Mouse (Mus musculus): Measurements from ENCODE around the gene Doc2a. TPM values are rescaled to one million over a fixed set of nuclear protein-coding genes. Genes with fewer than 3 reads are reported as not detected.

The Doc2a gene
- total RNA-seq (2012; rRNA removed), result 5.5 and 7.7 TPM in 2 replicates

GRCm38 (mm10) chr7:126847116-126847420, at the start of gene Doc2a:
Gene Doc2a (plus strand): TSS chr7:126847416.
- Histone ChIP-seq H3K9ac (ENCODE audit: insufficient read depth, low read depth, low read length, poor library complexity, severe bottlenecking) (peak within 1 kb of the TSS; percentile 52), H3K27ac (ENCODE audit: insufficient read depth, low read depth, low read length, poor library complexity, severe bottlenecking) (no peak within 1 kb of the TSS), H3K4me1 (ENCODE audit: control insufficient read depth in 2 of 2, insufficient read depth in 2 of 2, low read length in 2 of 2, poor library complexity in 1 of 2) (peaks cover 0 to 14% of the 10 kb centered on the region in 2 experiments; a peak in 2 of 4 replicates), H3K4me3 (ENCODE audit: insufficient read depth in 1 of 2, low read depth in 1 of 2, low read length in 2 of 2, poor library complexity in 1 of 2, severe bottlenecking in 1 of 2) (peak within 1 kb of the TSS; percentile 63 to 80), H3K9me3 (ENCODE audit: control insufficient read depth, insufficient read depth, low read depth, low read length) (no peaks in the 10 kb centered on the region), H3K36me3 (ENCODE audit: control insufficient read depth, insufficient read depth, low read length, poor library complexity, severe bottlenecking) (peaks cover 9% of the 10 kb centered on the region)
- in situ Hi-C loops (cut with MboI; ENCODE audit: low sequenced_read_pairs in 2 of 2, unreplicated experiment in 2 of 2), result no loop called here
- TF ChIP-seq CHD2 (IDR thresholded peaks at IDR 0.05; ENCODE audit: low read depth, low read length) (no peak), ZC3H11A (IDR thresholded peaks at IDR 0.05; ENCODE audit: borderline replicate concordance, low read depth, low read length) (no peak), ZNF384 (IDR thresholded peaks at IDR 0.05; ENCODE audit: low read depth, low read length) (no peak), MAFK (IDR thresholded peaks at IDR 0.05; ENCODE audit: insufficient read depth, low read depth, low read length) (no peak)
- no peak for DNase-seq (ENCODE audit: low read depth, low spot score)

- DNase-seq (ENCODE audit: low read depth, low spot score), result no peak
- in situ Hi-C loops (cut with MboI; ENCODE audit: low sequenced_read_pairs in 2 of 2, unreplicated experiment in 2 of 2), result no loop called here
- H3K9me3 ChIP-seq (ENCODE audit: control insufficient read depth, insufficient read depth, low read depth, low read length), result no peaks in the 10 kb centered on the region
- peak overlapping the region; percentile 91 to 96 for H3K4me3 ChIP-seq (ENCODE audit: insufficient read depth in 1 of 2, low read depth in 1 of 2, low read length in 2 of 2, poor library complexity in 1 of 2, severe bottlenecking in 1 of 2)
- peak; percentile 67 for TF ChIP-seq MAFK (IDR thresholded peaks at IDR 0.05; ENCODE audit: insufficient read depth, low read depth, low read length)
- no peak for TF ChIP-seq ZC3H11A (IDR thresholded peaks at IDR 0.05; ENCODE audit: borderline replicate concordance, low read depth, low read length)
- TF ChIP-seq HCFC1 (IDR thresholded peaks at IDR 0.05; ENCODE audit: borderline replicate concordance, insufficient read depth, low read length), result peak; percentile 19; the same call in 1 of the 2 replicates
- peak overlapping the region; percentile 89 for H3K9ac ChIP-seq (ENCODE audit: insufficient read depth, low read depth, low read length, poor library complexity, severe bottlenecking)
- peak overlapping the region; percentile 70 for H3K27ac ChIP-seq (ENCODE audit: insufficient read depth, low read depth, low read length, poor library complexity, severe bottlenecking)
- H3K36me3 ChIP-seq (ENCODE audit: control insufficient read depth, insufficient read depth, low read length, poor library complexity, severe bottlenecking), result peaks cover 37% of the 10 kb centered on the region
- H3K4me1 ChIP-seq (ENCODE audit: control insufficient read depth in 2 of 2, insufficient read depth in 2 of 2, low read length in 2 of 2, poor library complexity in 1 of 2), result peaks cover 0 to 13% of the 10 kb centered on the region in 2 experiments; a peak in 1 of 4 replicates
Measured at GRCm38 (mm10) chr7:126798127-126799049, 48.8 kb upstream of the Doc2a start.

GRCm38 (mm10) chr7:126799050-126799467, 48.2 kb upstream of the Doc2a start:
- peak overlapping the region; percentile 89 for H3K9ac ChIP-seq (ENCODE audit: insufficient read depth, low read depth, low read length, poor library complexity, severe bottlenecking)
- TF ChIP-seq ZNF384 (IDR thresholded peaks at IDR 0.05; ENCODE audit: low read depth, low read length) (0 out of 2 replicates have a peak, but pooled peaks have one; percentile 38), CHD2 (IDR thresholded peaks at IDR 0.05; ENCODE audit: low read depth, low read length) (no peak)
- in situ Hi-C loops (cut with MboI; ENCODE audit: low sequenced_read_pairs in 2 of 2, unreplicated experiment in 2 of 2), result no loop called here
- H3K4me1 ChIP-seq (ENCODE audit: control insufficient read depth in 2 of 2, insufficient read depth in 2 of 2, low read length in 2 of 2, poor library complexity in 1 of 2), result peaks cover 0 to 13% of the 10 kb centered on the region in 2 experiments; a peak in 1 of 4 replicates
- peak overlapping the region; percentile 91 to 96 for H3K4me3 ChIP-seq (ENCODE audit: insufficient read depth in 1 of 2, low read depth in 1 of 2, low read length in 2 of 2, poor library complexity in 1 of 2, severe bottlenecking in 1 of 2)
- H3K9me3 ChIP-seq (ENCODE audit: control insufficient read depth, insufficient read depth, low read depth, low read length), result no peaks in the 10 kb centered on the region
- peaks cover 37% of the 10 kb centered on the region for H3K36me3 ChIP-seq (ENCODE audit: control insufficient read depth, insufficient read depth, low read length, poor library complexity, severe bottlenecking)
- peak overlapping the region; percentile 92 for H3K27ac ChIP-seq (ENCODE audit: insufficient read depth, low read depth, low read length, poor library complexity, severe bottlenecking)
- peak; percentile 98 for DNase-seq (ENCODE audit: low read depth, low spot score)

DNA sequence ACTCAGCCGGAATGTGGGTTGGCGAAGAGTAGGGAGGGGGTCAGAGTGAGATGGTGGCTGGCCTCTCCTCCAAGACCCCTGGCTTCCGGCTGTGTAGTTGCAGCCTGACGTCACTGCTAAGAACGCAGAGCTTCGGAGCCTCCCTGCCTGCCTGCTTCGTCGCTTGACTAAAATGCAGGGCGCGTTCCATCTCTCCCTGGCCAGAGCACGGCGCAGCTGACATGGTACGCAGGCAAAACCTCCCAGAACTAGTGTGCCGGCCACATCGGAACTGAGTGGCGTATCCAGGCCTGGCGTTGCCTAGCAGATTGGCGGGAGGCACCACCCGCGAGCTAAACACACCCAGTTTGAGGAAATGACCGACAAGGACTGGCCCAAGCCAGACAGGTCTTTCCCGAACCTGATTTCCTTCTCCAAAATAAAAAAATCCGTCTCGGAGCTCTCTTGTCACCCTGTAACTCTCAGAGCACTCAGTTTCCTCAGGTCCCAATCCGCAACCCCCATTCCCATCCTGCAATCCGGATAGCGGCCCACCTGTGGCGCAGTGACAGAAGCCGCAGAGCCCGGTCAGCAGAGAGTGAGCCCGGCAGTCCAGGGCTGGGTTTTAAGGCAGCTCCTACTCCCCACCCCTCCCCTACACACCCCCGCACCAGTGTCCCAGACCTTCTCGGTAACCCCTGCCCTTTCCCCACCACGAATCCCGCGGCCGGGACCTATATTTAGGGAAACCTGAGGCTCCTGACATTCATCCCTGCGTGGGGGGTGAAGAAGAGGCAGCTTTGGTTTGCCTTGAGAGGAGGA, 47.5 kb upstream of the Doc2a start:
- H3K27ac ChIP-seq (ENCODE audit: insufficient read depth, low read depth, low read length, poor library complexity, severe bottlenecking), result peak overlapping the region; percentile 92
- DNase-seq (ENCODE audit: low read depth, low spot score), result peak; percentile 78
- H3K9ac ChIP-seq (ENCODE audit: insufficient read depth, low read depth, low read length, poor library complexity, severe bottlenecking), result peak overlapping the region; percentile 76
- in situ Hi-C loops (cut with MboI; ENCODE audit: low sequenced_read_pairs in 2 of 2, unreplicated experiment in 2 of 2), result no loop called here
- H3K36me3 ChIP-seq (ENCODE audit: control insufficient read depth, insufficient read depth, low read length, poor library complexity, severe bottlenecking), result peaks cover 37% of the 10 kb centered on the region
- no peak for TF ChIP-seq ZC3H11A (IDR thresholded peaks at IDR 0.05; ENCODE audit: borderline replicate concordance, low read depth, low read length)
- peak; percentile 75 for TF ChIP-seq MAFK (IDR thresholded peaks at IDR 0.05; ENCODE audit: insufficient read depth, low read depth, low read length)
- peak overlapping the region; percentile 70 to 89 for H3K4me3 ChIP-seq (ENCODE audit: insufficient read depth in 1 of 2, low read depth in 1 of 2, low read length in 2 of 2, poor library complexity in 1 of 2, severe bottlenecking in 1 of 2)
- H3K4me1 ChIP-seq (ENCODE audit: control insufficient read depth in 2 of 2, insufficient read depth in 2 of 2, low read length in 2 of 2, poor library complexity in 1 of 2), result peaks cover 0 to 13% of the 10 kb centered on the region in 2 experiments; a peak in 1 of 4 replicates
- H3K9me3 ChIP-seq (ENCODE audit: control insufficient read depth, insufficient read depth, low read depth, low read length), result no peaks in the 10 kb centered on the region
